Mouse (Mus musculus) 3134 (cell line): ENCODE data around the gene Cmah.

Experiments
- DNase-seq: peaks from one replicate; pipeline ENCODE4 v3.0.0-alpha.2; 2011; ENCODE audit warnings: low spot score; ENCODE audit not compliant: insufficient read length; ENCODE audit errors: extremely low read depth

The Cmah gene

DNA sequence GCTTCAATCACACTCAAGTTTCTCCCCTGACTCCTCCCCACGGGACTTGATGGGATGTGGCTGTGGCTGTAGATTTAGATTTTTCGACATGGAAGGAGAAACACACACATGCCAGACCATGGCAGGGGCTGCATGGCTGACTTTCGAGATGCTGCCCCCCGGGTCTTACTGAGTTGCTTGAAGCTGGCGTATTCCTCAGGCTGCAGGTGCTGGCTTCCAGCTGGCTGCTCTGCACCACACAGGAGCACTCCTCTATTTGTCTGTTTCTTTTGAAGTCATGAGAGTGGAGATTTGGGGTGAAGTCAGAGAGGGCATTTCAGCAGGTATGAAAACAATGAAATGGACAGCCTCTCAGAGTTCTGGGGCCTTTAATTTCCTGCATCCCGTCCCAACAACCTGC lies 180.0 kb downstream of the Cmah start:
- no peak for DNase-seq

DNA sequence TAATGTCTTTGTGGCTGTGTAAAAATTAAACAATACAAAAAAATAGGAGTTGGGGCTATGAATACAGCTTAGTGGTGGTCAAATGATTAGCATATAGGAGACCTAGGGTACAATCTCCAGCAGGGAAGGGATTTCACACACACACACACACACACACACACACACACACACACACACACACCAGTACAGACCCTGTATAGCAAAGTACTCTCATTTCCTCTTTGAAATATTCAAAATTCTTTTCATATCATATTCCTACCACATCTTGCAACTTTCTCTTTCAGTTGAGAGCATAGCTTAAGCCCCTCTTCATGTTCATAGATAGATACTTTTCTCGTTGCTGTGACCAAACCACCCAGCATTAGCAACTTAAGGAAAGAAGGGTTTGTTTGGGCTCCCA lies 181.7 kb downstream of the Cmah start:
- DNase-seq, result no peak

- no peak for DNase-seq
Measured at GRCm38 (mm10) chr13:24511367-24511766, 184.2 kb downstream of the Cmah start.

- no peak for DNase-seq
Measured at GRCm38 (mm10) chr13:24511932-24512520, 184.8 kb downstream of the Cmah start.

DNA sequence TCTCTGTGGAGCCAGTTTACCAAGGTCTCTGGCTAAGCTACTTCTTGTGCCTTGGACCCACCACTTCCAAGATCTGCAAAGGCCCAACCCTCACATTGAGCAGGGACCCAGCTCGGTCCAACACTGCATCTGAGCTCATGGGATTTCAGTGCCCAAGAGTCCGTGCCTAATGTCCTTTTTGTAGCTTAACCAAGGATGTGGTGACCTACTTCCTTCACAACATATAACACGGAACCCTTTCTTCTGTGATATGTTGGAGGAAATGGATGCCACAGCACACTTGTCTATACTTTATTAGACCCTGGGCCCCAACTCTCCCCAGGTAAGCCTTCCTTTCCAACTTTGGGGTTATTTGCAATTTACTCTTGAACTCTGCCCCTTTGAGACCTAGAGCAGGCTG lies 186.5 kb downstream of the Cmah start:
- DNase-seq, result no peak

- DNase-seq, result no peak
Measured at GRCm38 (mm10) chr13:24515101-24515675, 188.0 kb downstream of the Cmah start.

DNA sequence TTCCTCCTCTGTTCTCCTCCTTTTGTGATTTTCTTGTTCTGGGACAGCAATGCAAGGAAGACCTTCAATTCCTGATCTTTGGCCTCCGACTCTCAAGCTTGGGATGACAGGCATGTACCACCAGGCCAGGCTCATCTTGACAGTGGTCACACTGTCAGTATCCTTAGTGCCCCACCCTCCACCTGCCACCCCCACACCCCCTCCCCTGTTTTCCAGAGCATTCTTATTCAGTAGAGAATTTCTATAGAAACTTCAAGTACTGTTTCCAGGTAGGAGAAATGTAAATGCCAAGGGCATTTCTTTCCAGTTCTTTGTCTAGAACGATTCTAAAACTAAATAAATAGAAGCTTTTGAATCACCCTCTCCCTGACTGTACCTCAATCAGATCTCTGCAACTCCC lies 190.6 kb downstream of the Cmah start:
- DNase-seq, result no peak

DNA sequence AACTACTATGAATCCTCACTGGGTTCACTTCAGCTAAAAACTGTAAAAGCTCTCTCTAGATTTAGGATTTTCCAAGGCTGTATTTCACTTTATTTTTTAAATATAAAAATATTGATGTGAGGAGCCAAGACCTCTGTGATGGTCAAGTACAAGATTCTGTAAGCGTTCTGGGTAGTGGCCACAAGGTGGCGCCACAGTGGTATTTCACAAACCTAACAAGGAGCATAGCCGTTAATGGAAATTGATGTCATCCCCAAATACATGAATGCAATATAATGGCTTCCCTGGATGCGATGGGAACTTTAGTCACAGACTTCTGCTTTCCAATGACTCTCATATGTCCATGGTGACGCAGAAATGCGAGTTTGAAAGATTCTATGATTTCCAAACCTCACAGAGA lies 191.7 kb downstream of the Cmah start:
- DNase-seq, result peak; percentile 21

DNA sequence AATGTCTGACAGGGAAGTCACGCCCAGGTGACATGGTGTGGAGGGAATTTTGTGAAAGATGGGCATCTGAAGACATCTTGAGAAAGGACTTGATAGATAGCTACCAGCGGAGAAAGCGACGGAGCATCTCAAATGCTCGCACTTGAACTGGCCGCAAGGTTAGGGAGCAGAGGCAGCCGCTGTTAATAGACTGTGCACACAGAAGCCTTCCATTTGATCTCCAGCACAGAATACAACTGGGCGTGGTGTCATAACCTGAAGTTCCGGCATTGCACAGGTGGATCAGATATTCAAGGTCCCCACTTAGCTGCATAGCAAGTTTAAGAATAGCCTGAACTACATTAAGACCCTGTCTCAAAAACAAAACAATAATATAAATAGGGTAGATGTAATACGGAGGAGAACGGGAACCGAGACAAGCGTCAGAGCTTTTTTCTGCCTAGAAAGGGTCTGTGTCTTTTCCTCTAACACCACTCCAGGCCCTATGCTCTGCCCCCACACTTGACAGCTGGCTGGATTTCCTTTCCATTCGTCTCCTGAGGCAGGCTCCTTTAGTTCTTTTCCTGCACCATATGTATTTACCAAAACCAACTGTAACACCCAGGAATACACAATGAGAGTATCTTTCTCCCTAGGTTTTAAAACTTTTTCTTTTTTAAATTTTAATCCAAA lies 192.9 kb downstream of the Cmah start:
- no peak for DNase-seq

- DNase-seq, result no peak
Measured at GRCm38 (mm10) chr13:24520796-24521195, 193.6 kb downstream of the Cmah start.

DNA sequence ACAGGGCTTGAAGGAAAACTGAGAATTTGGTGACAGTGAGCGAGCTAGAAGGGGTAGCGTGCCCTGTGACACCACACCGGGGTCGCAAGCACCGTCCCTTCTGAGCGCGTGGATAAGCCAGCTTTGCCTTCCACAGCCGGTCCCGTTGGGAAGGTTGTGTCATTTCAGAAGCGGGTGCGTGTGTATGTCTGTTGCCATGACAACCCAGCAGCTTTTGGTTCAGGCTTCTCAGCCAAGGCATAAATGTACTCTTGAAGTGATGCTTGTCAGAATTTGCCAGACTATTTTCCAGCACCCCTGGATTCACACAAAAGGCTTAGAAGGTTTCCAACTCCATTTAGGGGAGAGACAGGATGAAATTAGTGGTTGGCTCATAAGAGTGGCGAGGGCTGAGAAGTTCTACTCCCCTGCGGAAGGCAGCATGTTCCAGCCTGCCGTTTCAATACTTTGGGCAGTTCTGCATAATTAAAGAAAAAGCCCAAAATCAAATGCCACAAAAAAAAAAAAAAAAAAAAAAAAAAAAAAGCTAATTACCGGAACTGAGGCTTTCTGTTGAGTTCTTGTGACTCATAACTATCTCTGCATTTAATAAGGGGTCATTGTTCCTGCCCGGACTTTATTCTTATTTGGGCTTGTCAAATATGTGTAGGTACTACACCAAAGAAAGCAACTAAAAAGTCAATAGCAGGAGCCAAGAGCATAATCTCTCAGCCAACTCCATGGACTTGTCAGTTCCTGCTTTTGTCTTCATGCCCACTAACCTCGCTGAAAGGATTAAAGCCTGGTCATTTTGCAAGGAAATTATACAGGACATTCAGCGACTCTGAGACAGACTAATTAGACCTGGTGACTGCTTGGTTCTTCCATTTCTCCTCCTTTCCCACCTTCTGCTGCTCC lies 194.5 kb downstream of the Cmah start:
- peak; percentile 10 for DNase-seq

- no peak for DNase-seq
Measured at GRCm38 (mm10) chr13:24522343-24522837, 195.2 kb downstream of the Cmah start.

GRCm38 (mm10) chr13:24523587-24524221 lies 196.5 kb downstream of the Cmah start:
- DNase-seq, result no peak

GRCm38 (mm10) chr13:24524468-24524867 lies 197.3 kb downstream of the Cmah start:
- no peak for DNase-seq

DNA sequence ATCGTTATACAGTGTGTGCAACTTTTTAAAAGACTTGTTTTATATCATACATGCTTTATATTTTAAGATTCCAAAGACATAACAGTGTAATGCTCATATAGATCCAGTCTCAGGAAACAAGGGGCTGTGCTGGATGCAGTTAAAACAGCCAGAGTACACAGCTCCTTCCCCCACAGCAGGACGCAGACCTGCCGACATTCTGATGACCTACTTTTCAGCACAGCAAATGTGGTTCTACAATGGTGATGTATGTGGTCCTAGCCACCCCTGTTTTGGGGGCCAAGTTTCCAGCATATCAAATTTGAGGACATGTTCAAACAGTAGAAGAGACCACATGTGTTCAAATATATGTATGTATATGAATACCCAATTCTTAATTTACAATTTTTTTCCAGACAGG lies 198.3 kb downstream of the Cmah start:
- DNase-seq, result no peak

DNA sequence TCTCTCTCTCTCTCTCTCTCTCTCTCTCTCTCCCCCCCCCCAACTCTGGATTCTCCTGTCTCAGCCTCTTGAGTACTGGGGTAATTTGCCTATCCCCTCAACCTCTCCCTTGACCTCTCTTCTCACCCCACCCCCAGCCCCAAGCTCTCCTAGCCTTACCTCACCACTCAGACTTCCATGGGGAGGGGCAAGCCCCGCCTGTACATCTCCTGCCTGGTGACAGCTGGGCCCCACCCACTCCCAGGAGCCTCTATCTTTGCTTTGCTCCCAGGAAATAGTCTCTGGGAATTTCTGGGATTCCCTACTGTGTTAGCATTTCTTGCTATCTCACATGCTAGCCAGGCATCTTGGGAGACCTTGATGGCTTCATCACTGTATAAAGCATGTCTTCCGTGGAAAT lies 199.7 kb downstream of the Cmah start:
- DNase-seq, result no peak
